Mouse (Mus musculus) spleen, postnatal 14 days (tissue): ENCODE data around the gene Krt14.

ENCODE experiments used
- DNase-seq, 2 experiments: peaks; one replicate each; pipeline ENCODE4 v3.0.0; 2021 to 2022; ENCODE audit warnings: low spot score in 2 of 2

Gene Krt14

GRCm38 (mm10) chr11:100168071-100168470, 39.3 kb downstream of the Krt14 start:
- no peak for DNase-seq

GRCm38 (mm10) chr11:100164392-100164791, 43.0 kb downstream of the Krt14 start:
- DNase-seq: no peak

- no peak for DNase-seq
Measured at GRCm38 (mm10) chr11:100157908-100158477, 49.4 kb downstream of the Krt14 start.

- DNase-seq: no peak
Measured at GRCm38 (mm10) chr11:100157331-100157730, 50.0 kb downstream of the Krt14 start.

GRCm38 (mm10) chr11:100155497-100156255, 51.7 kb downstream of the Krt14 start:
- DNase-seq: no peak
